Mouse (Mus musculus) lung, postnatal 0 days (tissue): ENCODE results near the gene C2. TPM values are rescaled to one million over a fixed set of nuclear protein-coding genes. Genes with fewer than 3 reads are reported as not detected.

ENCODE experiments used
- ATAC-seq: fragments of 200-750 bp; cut with Nextera tagmentation; 2 replicates; pipeline ENCODE4 v1.8.0; 2017; ENCODE audit warnings: moderate library complexity
- DNase-seq: peaks from one replicate; pipeline ENCODE4 v3.0.0-alpha.2; 2016; ENCODE audit warnings: low spot score
- H3K27ac ChIP-seq: fragments of 300-500 bp; sonication (generic); 2 replicates; pipeline ENCODE4 v1.5.1; 2014; ENCODE audit warnings: antibody characterized with exemption, mild to moderate bottlenecking, low read length, mixed read lengths
- H3K27me3 ChIP-seq: fragments of 300-500 bp; sonication (generic); replicated peaks from 2 replicates; pipeline ENCODE4 v1.6.1; 2014; ENCODE audit warnings: low read length, mixed read lengths; ENCODE audit not compliant: insufficient read depth
- H3K36me3 ChIP-seq: fragments of 300-500 bp; sonication (generic); 2 replicates; pipeline ENCODE4 v1.6.1; 2014; ENCODE audit warnings: low read length, mixed read lengths; ENCODE audit not compliant: insufficient read depth
- H3K4me1 ChIP-seq: fragments of 300-500 bp; sonication (generic); 2 replicates; pipeline ENCODE4 v1.6.1; 2014; ENCODE audit warnings: antibody characterized with exemption, low read depth, low read length, mixed read lengths; ENCODE audit not compliant: insufficient read depth
- H3K4me2 ChIP-seq: fragments of 300-500 bp; sonication (generic); replicated peaks from 2 replicates; pipeline ENCODE4 v1.6.1; 2014; ENCODE audit warnings: low read depth, mild to moderate bottlenecking, low read length, moderate library complexity, mixed read lengths
- H3K4me3 ChIP-seq: fragments of 300-500 bp; sonication (generic); 2 replicates; pipeline ENCODE4 v1.5.1; 2014; ENCODE audit warnings: low read depth, low read length
- H3K9ac ChIP-seq: fragments of 300-500 bp; sonication (generic); replicated peaks from 2 replicates; pipeline ENCODE4 v1.6.1; 2014; ENCODE audit warnings: low read depth, mild to moderate bottlenecking
- H3K9me3 ChIP-seq: fragments of 300-500 bp; sonication (generic); 2 replicates; pipeline ENCODE4 v1.6.1; 2016; ENCODE audit warnings: low read length, mixed read lengths
- CTCF ChIP-seq: IDR thresholded peaks from 2 replicates; pipeline ENCODE4 v1.5.1; 2016; ENCODE audit warnings: antibody characterized with exemption, mild to moderate bottlenecking
- EP300 ChIP-seq: IDR thresholded peaks from 2 replicates; pipeline ENCODE4 v1.6.1; 2016; ENCODE audit warnings: antibody characterized with exemption, mild to moderate bottlenecking, control low read depth
- WGBS: fragments of 180-500 bp; shearing (Covaris S2); extraction: QIAGEN DNeasy Blood & Tissue Kit; methylation state at CpG from one replicate; pipeline ENCODE4 v1.1.7; 2014; 5-methylcytosine and 5-hydroxymethylcytosine counted together
- polyA plus RNA-seq: library from polyadenylated mRNA; unstranded; fragments of >200 nt; fragmentation: Nextera tagmentation; extraction: Ambion mirVana; gene quantifications from 2 replicates; pipeline ENCODE4 v1.2.1, GENCODE M21; 2015

Gene C2
- polyA plus RNA-seq, 1 experiment from 2014 or later = 11.7 TPM

DNA sequence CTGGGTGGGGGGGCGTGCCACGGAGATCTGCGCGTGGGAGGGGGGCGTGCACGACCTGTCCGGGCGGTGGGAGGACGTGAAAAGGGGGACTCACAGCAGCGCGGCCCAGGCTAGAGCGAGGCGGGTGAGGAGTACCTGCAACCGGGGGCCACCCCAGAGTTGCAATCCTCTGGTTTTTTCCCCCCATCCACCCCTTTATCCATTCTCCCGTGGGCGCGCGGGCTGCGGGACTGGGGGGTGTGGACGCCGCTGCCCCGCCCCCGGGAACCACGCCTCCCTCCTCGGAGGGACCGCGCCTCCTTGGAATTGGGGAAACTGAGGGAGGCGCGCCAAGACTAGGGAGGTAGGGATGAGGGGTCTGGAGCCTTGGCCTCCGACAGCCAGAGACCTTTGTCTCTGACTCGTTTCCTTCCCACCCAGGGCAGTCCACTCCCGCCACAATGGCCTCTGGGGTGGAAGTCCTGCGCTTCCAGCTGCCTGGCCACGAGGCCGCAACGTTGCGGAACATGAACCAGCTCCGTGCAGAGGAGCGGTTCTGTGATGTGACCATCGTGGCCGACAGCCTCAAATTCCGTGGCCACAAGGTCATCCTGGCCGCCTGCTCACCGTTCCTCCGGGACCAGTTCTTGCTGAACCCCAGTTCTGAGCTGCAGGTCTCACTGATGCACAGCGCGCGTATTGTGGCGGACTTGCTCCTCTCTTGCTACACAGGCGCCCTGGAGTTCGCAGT, 3.1 kb downstream of the C2 start:
- no peaks in the 10 kb centered on the region for H3K9me3 ChIP-seq
- DNase-seq (peak; percentile 47), ATAC-seq (no peak)
- H3K4me3 ChIP-seq = peak overlapping the region; percentile 71
- TF ChIP-seq CTCF (no peak), EP300 (no peak)
- H3K27me3 ChIP-seq = no peaks in the 10 kb centered on the region
- H3K36me3 ChIP-seq = no peaks in the 10 kb centered on the region
- H3K4me2 ChIP-seq = peak overlapping the region; percentile 97
- 14% methylated on average over 29 of the region's 51 CpGs for WGBS
- H3K9ac ChIP-seq = peak overlapping the region; percentile 51
- H3K4me1 ChIP-seq = peaks cover 3% of the 10 kb centered on the region; the same call in 1 of the 2 replicates
- H3K27ac ChIP-seq = peak overlapping the region; percentile 66

DNA sequence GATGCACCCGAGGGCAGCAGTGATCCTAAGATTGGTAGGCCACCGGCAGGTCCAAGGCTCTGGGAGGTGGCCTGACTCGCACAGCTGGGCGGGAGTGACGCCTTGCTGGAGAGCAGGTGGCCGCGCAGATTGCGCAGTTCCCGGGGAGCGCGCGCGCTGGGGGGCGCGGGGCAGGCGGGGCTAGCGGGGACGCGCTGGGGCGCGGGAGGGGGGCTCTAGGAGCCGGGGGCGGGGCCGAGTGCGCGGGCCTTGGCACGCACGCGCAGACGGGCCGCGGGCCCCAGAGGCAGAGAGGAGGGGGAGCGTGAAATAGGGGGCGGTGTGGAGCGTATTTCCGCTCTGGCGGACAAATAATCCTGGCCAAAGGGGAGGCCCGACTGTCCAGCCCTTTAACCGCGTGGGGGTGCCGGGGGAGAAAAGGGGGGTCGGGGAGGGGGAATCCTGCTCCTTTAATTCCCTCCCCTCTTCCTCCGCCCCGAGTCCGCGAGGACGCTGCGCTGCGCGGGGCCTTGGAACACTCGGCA, 3.9 kb downstream of the C2 start:
- WGBS = 4% methylated on average over 39 of the region's 51 CpGs
- Histone ChIP-seq H3K4me1 (peaks cover 3% of the 10 kb centered on the region; the same call in 1 of the 2 replicates), H3K36me3 (no peaks in the 10 kb centered on the region), H3K9me3 (no peaks in the 10 kb centered on the region), H3K4me2 (peak overlapping the region; percentile 97), H3K4me3 (peak overlapping the region; percentile 71), H3K27me3 (no peaks in the 10 kb centered on the region), H3K27ac (peak overlapping the region; percentile 66), H3K9ac (peak overlapping the region; percentile 51)
- ATAC-seq (peak; percentile 89), DNase-seq (peak; percentile 97)
- no peak for TF ChIP-seq EP300
- TF ChIP-seq CTCF = no peak; the same call in 1 of the 2 replicates

GRCm38 (mm10) chr17:34893072-34893824, 4.8 kb downstream of the C2 start:
- no peak overlapping the region for H3K9ac ChIP-seq
- TF ChIP-seq CTCF = no peak
- no peak for TF ChIP-seq EP300
- H3K4me3 ChIP-seq = no peak overlapping the region
- peaks cover 3% of the 10 kb centered on the region; the same call in 1 of the 2 replicates for H3K4me1 ChIP-seq
- H3K9me3 ChIP-seq = no peaks in the 10 kb centered on the region
- no peak for ATAC-seq
- H3K27me3 ChIP-seq = no peaks in the 10 kb centered on the region
- no peak for DNase-seq
- H3K36me3 ChIP-seq = no peaks in the 10 kb centered on the region
- H3K4me2 ChIP-seq = no peak overlapping the region
- WGBS = 76% methylated on average over 12 of the region's 12 CpGs
- H3K27ac ChIP-seq = no peak overlapping the region

- H3K9me3 ChIP-seq = no peaks in the 10 kb centered on the region
- no peak overlapping the region for H3K9ac ChIP-seq
- TF ChIP-seq EP300 (no peak), CTCF (peak; percentile 35)
- H3K4me2 ChIP-seq = no peak overlapping the region
- H3K36me3 ChIP-seq = no peaks in the 10 kb centered on the region
- ATAC-seq (no peak), DNase-seq (no peak)
- H3K27me3 ChIP-seq = no peaks in the 10 kb centered on the region
- H3K4me3 ChIP-seq = no peak overlapping the region
- WGBS = 94% methylated on average over 2 of the region's 2 CpGs
- H3K4me1 ChIP-seq = peaks cover 3% of the 10 kb centered on the region; the same call in 1 of the 2 replicates
- H3K27ac ChIP-seq = no peak overlapping the region
Measured at GRCm38 (mm10) chr17:34891377-34891776, 6.7 kb downstream of the C2 start.

GRCm38 (mm10) chr17:34890074-34890743, 7.9 kb downstream of the C2 start:
- no peaks in the 10 kb centered on the region for H3K9me3 ChIP-seq
- no peaks in the 10 kb centered on the region for H3K36me3 ChIP-seq
- TF ChIP-seq CTCF (no peak), EP300 (no peak)
- no peak overlapping the region for H3K27ac ChIP-seq
- no peak overlapping the region for H3K4me3 ChIP-seq
- no peak overlapping the region for H3K9ac ChIP-seq
- no peak overlapping the region for H3K4me2 ChIP-seq
- peaks cover 3% of the 10 kb centered on the region; the same call in 1 of the 2 replicates for H3K4me1 ChIP-seq
- ATAC-seq = no peak
- 82% methylated on average over 12 of the region's 12 CpGs for WGBS
- H3K27me3 ChIP-seq = no peaks in the 10 kb centered on the region
- DNase-seq = no peak

- TF ChIP-seq CTCF = no peak
- TF ChIP-seq EP300 = no peak
- no peak overlapping the region for H3K9ac ChIP-seq
- no peaks in the 10 kb centered on the region for H3K27me3 ChIP-seq
- H3K27ac ChIP-seq = no peak overlapping the region
- no peaks in the 10 kb centered on the region for H3K9me3 ChIP-seq
- 80% methylated on average over 5 of the region's 5 CpGs for WGBS
- H3K4me1 ChIP-seq = no peaks in the 10 kb centered on the region
- DNase-seq = no peak
- no peaks in the 10 kb centered on the region for H3K36me3 ChIP-seq
- ATAC-seq = no peak
- H3K4me2 ChIP-seq = no peak overlapping the region
- no peak overlapping the region for H3K4me3 ChIP-seq
Measured at GRCm38 (mm10) chr17:34887942-34888341, 10.1 kb downstream of the C2 start.
